Mouse (Mus musculus) hindbrain, embryonic 16.5 days (tissue): ENCODE measurements around the gene Rnf167. TPM values are rescaled to one million over a fixed set of nuclear protein-coding genes. Genes with fewer than 3 reads are reported as not detected.

ENCODE experiments used
- ATAC-seq: fragments of 200-750 bp; cut with Nextera tagmentation; 2 replicates; pipeline ENCODE4 v1.8.0; 2017; ENCODE audit warnings: moderate TSS enrichment, moderate library complexity
- H3K27ac ChIP-seq: fragments of 300-500 bp; sonication (generic); 2 replicates; pipeline ENCODE4 v1.5.1; 2014; ENCODE audit warnings: low read depth, mild to moderate bottlenecking, control low read depth, low read length, moderate library complexity
- H3K27me3 ChIP-seq: fragments of 300-500 bp; sonication (generic); replicated peaks from 2 replicates; pipeline ENCODE4 v1.6.1; 2014; ENCODE audit warnings: low read length; ENCODE audit not compliant: control insufficient read depth, insufficient read depth
- H3K36me3 ChIP-seq: fragments of 300-500 bp; sonication (generic); 2 replicates; pipeline ENCODE4 v1.6.1; 2014; ENCODE audit warnings: mild to moderate bottlenecking, low read length, moderate library complexity, mixed read lengths; ENCODE audit not compliant: control insufficient read depth, insufficient read depth
- H3K4me1 ChIP-seq: fragments of 300-500 bp; sonication (generic); 2 replicates; pipeline ENCODE4 v1.6.1; 2014; ENCODE audit warnings: low read depth, low read length; ENCODE audit not compliant: control insufficient read depth, insufficient read depth
- H3K4me2 ChIP-seq: fragments of 300-500 bp; sonication (generic); 2 replicates; pipeline ENCODE4 v1.6.1; 2014; ENCODE audit warnings: mild to moderate bottlenecking, low read length, control low read depth, moderate library complexity
- H3K4me3 ChIP-seq: fragments of 300-500 bp; sonication (generic); 2 replicates; pipeline ENCODE4 v1.5.1; 2014; ENCODE audit warnings: mild to moderate bottlenecking, low read length, control low read depth, moderate library complexity
- H3K9ac ChIP-seq: fragments of 300-500 bp; sonication (generic); 2 replicates; pipeline ENCODE4 v1.6.1; 2014; ENCODE audit warnings: low read depth, mild to moderate bottlenecking, control low read depth, low read length, moderate library complexity
- H3K9me3 ChIP-seq: fragments of 300-500 bp; sonication (generic); 2 replicates; pipeline ENCODE4 v1.6.1; 2014; ENCODE audit warnings: mild to moderate bottlenecking, low read length, moderate library complexity; ENCODE audit not compliant: control insufficient read depth
- whole genome bisulfite sequencing: fragments of 180-500 bp; shearing (Covaris S2); extraction: QIAGEN DNeasy Blood & Tissue Kit; methylation state at CpG from one replicate; pipeline ENCODE4 v1.1.7; 2014; 5-methylcytosine and 5-hydroxymethylcytosine counted together
- polyA plus RNA-seq: library from polyadenylated mRNA; unstranded; fragments of >200 nt; fragmentation: Nextera tagmentation; extraction: Ambion mirVana; gene quantifications from 2 replicates; pipeline ENCODE4 v1.2.1, GENCODE M21; 2015

Gene Rnf167
- polyA plus RNA-seq, 1 experiment from 2014 or later: 110 TPM

GRCm38 (mm10) chr11:70652884-70653344 lies 5.9 kb downstream of the Rnf167 start:
- H3K36me3 ChIP-seq: peaks cover 20% of the 10 kb centered on the region
- H3K4me1 ChIP-seq: peaks cover 37% of the 10 kb centered on the region
- peak overlapping the region; percentile 99 for H3K9ac ChIP-seq
- no peaks in the 10 kb centered on the region for H3K27me3 ChIP-seq
- ATAC-seq: no peak
- 65% methylated on average over 6 of the region's 6 CpGs for WGBS
- peak overlapping the region; percentile 100 for H3K4me3 ChIP-seq
- peak overlapping the region; percentile 64 for H3K4me2 ChIP-seq
- peak overlapping the region; percentile 98 for H3K27ac ChIP-seq
- no peaks in the 10 kb centered on the region for H3K9me3 ChIP-seq

GRCm38 (mm10) chr11:70653345-70654197 lies 6.5 kb downstream of the Rnf167 start:
- H3K9ac ChIP-seq: peak overlapping the region; percentile 99
- H3K9me3 ChIP-seq: no peaks in the 10 kb centered on the region
- no peaks in the 10 kb centered on the region for H3K27me3 ChIP-seq
- H3K4me2 ChIP-seq: peak overlapping the region; percentile 64
- ATAC-seq: peak; percentile 70
- peaks cover 31% of the 10 kb centered on the region for H3K4me1 ChIP-seq
- peak overlapping the region; percentile 100 for H3K4me3 ChIP-seq
- H3K36me3 ChIP-seq: peaks cover 20% of the 10 kb centered on the region
- peak overlapping the region; percentile 98 for H3K27ac ChIP-seq
- 0% methylated on average over 49 of the region's 63 CpGs for WGBS

GRCm38 (mm10) chr11:70654198-70654922 lies 7.3 kb downstream of the Rnf167 start, which contains the start of gene Pfn1:
Gene Pfn1, minus strand, starts transcription at chr11:70654644.
- peaks cover 27% of the 10 kb centered on the region for H3K4me1 ChIP-seq
- H3K9me3 ChIP-seq: no peaks in the 10 kb centered on the region
- no peaks in the 10 kb centered on the region for H3K27me3 ChIP-seq
- peak within 1 kb of the TSS; percentile 98 for H3K27ac ChIP-seq
- H3K4me2 ChIP-seq: peak within 1 kb of the TSS; percentile 64
- H3K36me3 ChIP-seq: peaks cover 18% of the 10 kb centered on the region
- ATAC-seq: peak; percentile 41
- H3K4me3 ChIP-seq: peak within 1 kb of the TSS; percentile 100
- peak within 1 kb of the TSS; percentile 99 for H3K9ac ChIP-seq
- under 1% methylated on average over 48 of the region's 61 CpGs for WGBS

GRCm38 (mm10) chr11:70654923-70655570 lies 8.0 kb downstream of the Rnf167 start:
- Histone ChIP-seq H3K27me3 (no peaks in the 10 kb centered on the region), H3K27ac (peak overlapping the region; percentile 98), H3K9ac (peak overlapping the region; percentile 99), H3K9me3 (no peaks in the 10 kb centered on the region), H3K4me2 (peak overlapping the region; percentile 64), H3K36me3 (peaks cover 11% of the 10 kb centered on the region), H3K4me3 (peak overlapping the region; percentile 100), H3K4me1 (peaks cover 27% of the 10 kb centered on the region)
- ATAC-seq: peak; percentile 57
- 0% methylated on average over 46 of the region's 48 CpGs for WGBS

- Histone ChIP-seq H3K4me2 (peak overlapping the region; percentile 64), H3K4me3 (peak overlapping the region; percentile 100), H3K36me3 (peaks cover 11% of the 10 kb centered on the region), H3K9ac (peak overlapping the region; percentile 99), H3K9me3 (no peaks in the 10 kb centered on the region), H3K4me1 (peaks cover 27% of the 10 kb centered on the region), H3K27me3 (no peaks in the 10 kb centered on the region), H3K27ac (peak overlapping the region; percentile 98)
- under 1% methylated on average over 57 of the region's 61 CpGs for WGBS
- ATAC-seq: no peak
These were observed 8.8 kb downstream of the Rnf167 start for GRCm38 (mm10) chr11:70655571-70656455.

- peaks cover 27% of the 10 kb centered on the region for H3K4me1 ChIP-seq
- no peaks in the 10 kb centered on the region for H3K9me3 ChIP-seq
- H3K27me3 ChIP-seq: no peaks in the 10 kb centered on the region
- H3K9ac ChIP-seq: peak overlapping the region; percentile 69; the same call in 1 of the 2 replicates
- peak overlapping the region; percentile 64 for H3K4me2 ChIP-seq
- peak overlapping the region; percentile 100 for H3K4me3 ChIP-seq
- no peak for ATAC-seq
- peaks cover 4% of the 10 kb centered on the region for H3K36me3 ChIP-seq
- H3K27ac ChIP-seq: no peak overlapping the region
- 9% methylated on average over 16 of the region's 16 CpGs for WGBS
These were observed 9.5 kb downstream of the Rnf167 start for GRCm38 (mm10) chr11:70656456-70656927.

GRCm38 (mm10) chr11:70656964-70657363 lies 9.9 kb downstream of the Rnf167 start, which contains the start of gene Eno3:
Gene Eno3, plus strand, starts transcription at chr11:70657202.
- Histone ChIP-seq H3K4me3 (peak within 1 kb of the TSS; percentile 100), H3K9ac (peak within 1 kb of the TSS; percentile 69), H3K9me3 (no peaks in the 10 kb centered on the region), H3K4me2 (peak within 1 kb of the TSS; percentile 64), H3K27me3 (no peaks in the 10 kb centered on the region), H3K27ac (peak within 1 kb of the TSS; percentile 98), H3K36me3 (peaks cover 3% of the 10 kb centered on the region; the same call in 1 of the 2 replicates), H3K4me1 (peaks cover 25% of the 10 kb centered on the region)
- WGBS: 10% methylated on average over 3 of the region's 3 CpGs
- ATAC-seq: no peak

GRCm38 (mm10) chr11:70657573-70657972 lies 10.5 kb downstream of the Rnf167 start:
- Histone ChIP-seq H3K4me1 (peaks cover 19% of the 10 kb centered on the region), H3K4me3 (no peak overlapping the region), H3K27me3 (no peaks in the 10 kb centered on the region), H3K9ac (no peak overlapping the region), H3K9me3 (no peaks in the 10 kb centered on the region), H3K36me3 (peaks cover 7% of the 10 kb centered on the region; the same call in 1 of the 2 replicates), H3K4me2 (no peak overlapping the region), H3K27ac (no peak overlapping the region)
- WGBS: 55% methylated on average over 6 of the region's 6 CpGs
- no peak for ATAC-seq
